11 mouse cellular contexts compared by ENCODE assay signal in the genomic region with DNA sequence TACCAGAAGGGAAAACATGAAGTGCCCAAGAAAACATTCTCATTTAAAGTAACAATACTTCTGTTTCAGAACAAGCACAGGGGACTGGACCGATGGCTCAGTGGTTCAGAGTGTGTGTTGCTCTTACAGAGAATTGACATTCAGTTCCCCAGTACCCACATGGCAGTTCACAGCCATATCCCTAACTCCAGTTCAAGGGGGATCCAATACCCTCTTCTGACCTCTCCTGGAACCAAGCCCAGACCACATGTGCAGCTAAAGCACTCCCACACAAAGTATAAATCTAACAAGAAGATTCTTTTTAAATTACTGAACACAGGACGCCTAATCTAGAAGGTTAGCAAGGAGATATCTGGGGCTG. TPM values are rescaled to one million over a fixed set of nuclear protein-coding genes. Genes with fewer than 3 reads are reported as not detected.
A peak's percentile ranks its signal among the peaks of the same experiment; 100 is the strongest.
DNase-seq lines count a peak whose midpoint lies in the region; ATAC-seq and TF ChIP-seq lines count a peak whose summit lies in the region.
"Had no signal": no experiment of that assay in that cellular context is flagged by ENCODE, and none has a peak within 500 bp of the region (broad histone marks: within the 10 kb centered on the region; RNA-seq: fewer than 3 reads in every experiment).

No protein-coding gene starts in this region.

- no peak overlapping the region for H3ac ChIP-seq in myocyte (ENCODE audit: control insufficient read depth, insufficient read length)

- no peak for TF ChIP-seq POLR2A in myocyte (IDR thresholded peaks at IDR 0.05; ENCODE audit: insufficient read length, low read depth)

- no peak overlapping the region for H3K4me3 ChIP-seq in heart, embryonic 16.5 days (ENCODE audit: low read length)
- no peak overlapping the region for H3K4me3 ChIP-seq in lung, embryonic 16.5 days (ENCODE audit: low read length)
- no peak overlapping the region for H3K4me3 ChIP-seq in limb, embryonic 10.5 days
- H3K4me3 ChIP-seq in myocyte: no peak overlapping the region

- 34% methylated on average over 2 of the region's 2 CpGs for WGBS in heart, embryonic 16.5 days
- 28% methylated on average over 2 of the region's 2 CpGs for WGBS in lung, embryonic 16.5 days
- 80% methylated on average over 2 of the region's 2 CpGs for WGBS in limb, embryonic 10.5 days

- H3K27me3 ChIP-seq in heart, embryonic 16.5 days (ENCODE audit: control insufficient read depth, insufficient read depth, low read length): no peaks in the 10 kb centered on the region
- no peaks in the 10 kb centered on the region for H3K27me3 ChIP-seq in lung, embryonic 16.5 days (ENCODE audit: control insufficient read depth, insufficient read depth, low read depth, low read length)
- no peaks in the 10 kb centered on the region for H3K27me3 ChIP-seq in limb, embryonic 10.5 days (ENCODE audit: low read depth, poor library complexity, severe bottlenecking)
- H3K27me3 ChIP-seq in myocyte (ENCODE audit: control insufficient read depth, insufficient read depth, insufficient read length): no peaks in the 10 kb centered on the region
- H3K27me3 ChIP-seq: CH12.LX had no signal

- H3K9ac ChIP-seq in heart, embryonic 16.5 days (ENCODE audit: low read length): no peak overlapping the region
- H3K9ac ChIP-seq in lung, embryonic 16.5 days (ENCODE audit: low read length): peak overlapping the region; percentile 17; the same call in 1 of the 2 replicates

- ATAC-seq in heart, embryonic 16.5 days (replicated peaks; ENCODE audit: extremely low read depth, insufficient read depth, low FRiP score): no peak
- peak; percentile 24; the same call in 1 of the 2 replicates for ATAC-seq in lung, embryonic 16.5 days (ENCODE audit: low read depth)
- ATAC-seq: forebrain, embryonic 14.5 days had no signal

- H3K79me2 ChIP-seq in myocyte (ENCODE audit: control insufficient read depth, insufficient read depth): no peaks in the 10 kb centered on the region

- DNase-seq in heart, adult 11 months: no peak
- DNase-seq in lung, postnatal 4 days: no peak
- no peak for DNase-seq in limb, embryonic 10.5 days (ENCODE audit: low spot score)
- DNase-seq in layer of hippocampus, postnatal 14 days (ENCODE audit: low spot score in 2 of 2): no peak
- DNase-seq in adrenal gland, postnatal 25 days: no peak

- H3K9me3 ChIP-seq in heart, embryonic 16.5 days (replicated peaks; ENCODE audit: control insufficient read depth, low read length): no peaks in the 10 kb centered on the region
- no peaks in the 10 kb centered on the region for H3K9me3 ChIP-seq in lung, embryonic 16.5 days (ENCODE audit: control insufficient read depth, low read length)
- H3K9me3 ChIP-seq in limb, embryonic 10.5 days (replicated peaks): no peaks in the 10 kb centered on the region

- H3K4me1 ChIP-seq in heart, embryonic 16.5 days (ENCODE audit: control insufficient read depth, insufficient read depth, low read length): peaks cover 45% of the 10 kb centered on the region
- peaks cover 43% of the 10 kb centered on the region for H3K4me1 ChIP-seq in lung, embryonic 16.5 days (replicated peaks; ENCODE audit: control insufficient read depth, insufficient read depth, low read length)
- H3K4me1 ChIP-seq in limb, embryonic 10.5 days: peaks cover 12% of the 10 kb centered on the region

- peak overlapping the region; percentile 83 for H3K27ac ChIP-seq in heart, embryonic 16.5 days (ENCODE audit: low read length)
- H3K27ac ChIP-seq in lung, embryonic 16.5 days (ENCODE audit: low read length): peak overlapping the region; percentile 85
- H3K27ac ChIP-seq in limb, embryonic 10.5 days: peak overlapping the region; percentile 47
- H3K27ac ChIP-seq: macrophage had no signal

- H3K4me2 ChIP-seq in heart, embryonic 16.5 days (ENCODE audit: low read depth, low read length): peak overlapping the region; percentile 45
- peak overlapping the region; percentile 10; the same call in 1 of the 2 replicates for H3K4me2 ChIP-seq in lung, embryonic 16.5 days (ENCODE audit: low read depth, low read length)
- peak overlapping the region; percentile 36 for H3K4me2 ChIP-seq in myocyte (ENCODE audit: low read depth)

- no peaks in the 10 kb centered on the region for H3K36me3 ChIP-seq in heart, embryonic 16.5 days (ENCODE audit: control insufficient read depth, insufficient read depth)
- no peaks in the 10 kb centered on the region for H3K36me3 ChIP-seq in lung, embryonic 16.5 days (ENCODE audit: control insufficient read depth, insufficient read depth, low read length)
- no peaks in the 10 kb centered on the region for H3K36me3 ChIP-seq in limb, embryonic 10.5 days
- no peaks in the 10 kb centered on the region for H3K36me3 ChIP-seq in myocyte (ENCODE audit: control insufficient read depth, insufficient read depth)

TF ChIP-seq in myocyte, 11 proteins besides CTCF, POLR2A, EP300 and RAD21:
- no peak for TF ChIP-seq TCF12 (IDR thresholded peaks at IDR 0.05; ENCODE audit: insufficient read depth, poor library complexity, severe bottlenecking)
- no peak for TF ChIP-seq MAX (IDR thresholded peaks at IDR 0.05; ENCODE audit: low read depth)
- no peak for TF ChIP-seq MYOD1 (IDR thresholded peaks at IDR 0.05; ENCODE audit: control insufficient read depth in 1 of 3, insufficient read length in 2 of 3, low read depth in 2 of 3)
- TF ChIP-seq CEBPB (IDR thresholded peaks at IDR 0.05; ENCODE audit: insufficient read depth, poor library complexity, severe bottlenecking): no peak
- TF ChIP-seq MYOG (IDR thresholded peaks at IDR 0.05; ENCODE audit: control insufficient read depth in 1 of 3, insufficient read depth in 1 of 3, insufficient read length in 2 of 3, low read depth in 2 of 3): no peak
- no peak for TF ChIP-seq E2F4 (IDR thresholded peaks at IDR 0.05; ENCODE audit: insufficient read depth)
- TF ChIP-seq TCF3 (IDR thresholded peaks at IDR 0.05; ENCODE audit: insufficient read length, low read depth): no peak
- no peak for TF ChIP-seq SRF (IDR thresholded peaks at IDR 0.05; ENCODE audit: control insufficient read depth, insufficient read length, low read depth)
- TF ChIP-seq POLR2AphosphoS2 (IDR thresholded peaks at IDR 0.05; ENCODE audit: insufficient read length, low read depth): no peak
- no peak for TF ChIP-seq USF1 (IDR thresholded peaks at IDR 0.05; ENCODE audit: low read depth)
- no peak for TF ChIP-seq REST (IDR thresholded peaks at IDR 0.05; ENCODE audit: insufficient read depth, insufficient read length)

RNA-seq across cellular contexts. Expression of a gene that starts 38.8 kb away (rescaled TPM):
- polyA plus RNA-seq in heart, embryonic 16.5 days (2015; fragmentation: Nextera tagmentation; extraction: Ambion mirVana): 6.8 and 7.1 TPM in 2 replicates
- 8.0 and 8.6 TPM in 2 replicates for polyA plus RNA-seq in lung, embryonic 16.5 days (2015; fragmentation: Nextera tagmentation; extraction: Ambion mirVana)
- polyA plus RNA-seq in limb, embryonic 10.5 days (2016; fragmentation: Nextera tagmentation; extraction: Ambion mirVana): 5.4 and 6.6 TPM in 2 replicates
- 1.2 TPM for polyA plus RNA-seq in myocyte (2012; fragmentation: generic; extraction: Trizol)
- 10 to 100 TPM; 19.0 to 23.4 TPM for total RNA-seq in layer of hippocampus, postnatal 14 days (2021)
- 2.1 and 2.3 TPM in 2 replicates for total RNA-seq in adrenal gland, postnatal 25 days (2021)
- total RNA-seq: CH12.LX had no signal
